Mouse (Mus musculus): ENCODE results near the gene Synj2. TPM values are rescaled to one million over a fixed set of nuclear protein-coding genes. Genes with fewer than 3 reads are reported as not detected.

The Synj2 gene
- polyA plus RNA-seq, 1 experiment from 2014 or later = 0.81 TPM

DNA sequence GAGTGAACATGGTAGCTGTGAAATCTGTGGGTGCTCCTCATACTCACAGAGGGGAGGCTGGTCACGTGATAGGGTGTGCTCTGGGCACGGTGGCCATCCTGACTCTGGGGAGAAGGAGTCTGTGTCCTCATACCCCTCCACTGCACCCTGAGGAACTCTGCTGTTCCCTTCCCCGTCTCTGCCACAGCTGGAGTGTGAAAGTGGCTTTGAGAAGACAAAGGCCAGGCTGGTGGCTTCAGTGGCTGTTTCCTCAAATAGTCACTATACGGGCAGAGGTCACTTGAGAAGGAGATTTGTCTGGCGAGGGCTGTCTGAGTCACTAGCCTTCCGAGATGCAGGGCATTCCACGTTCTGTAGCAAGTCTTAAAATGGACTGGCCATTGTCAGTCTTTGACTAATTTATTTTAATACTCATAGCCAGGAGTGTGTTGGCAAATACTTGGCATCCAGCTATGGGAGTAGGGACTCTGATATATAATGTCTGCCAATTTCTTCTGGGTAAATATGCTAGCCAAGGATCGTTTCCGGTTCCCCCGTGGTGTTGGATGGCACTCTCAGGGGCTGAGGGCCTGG, 37.5 kb downstream of the Synj2 start:
- Histone ChIP-seq H3K4me1 (peaks cover 21% of the 10 kb centered on the region), H3K4me2 (replicated peaks) (no peak overlapping the region), H3K36me3 (no peaks in the 10 kb centered on the region), H3K27ac (replicated peaks) (no peak overlapping the region), H3K4me3 (no peak overlapping the region), H3K9ac (replicated peaks) (no peak overlapping the region), H3K27me3 (no peaks in the 10 kb centered on the region), H3K9me3 (no peaks in the 10 kb centered on the region)
- 73% methylated on average over 10 of the region's 10 CpGs for WGBS
- no peak for ATAC-seq (replicated peaks)

DNA sequence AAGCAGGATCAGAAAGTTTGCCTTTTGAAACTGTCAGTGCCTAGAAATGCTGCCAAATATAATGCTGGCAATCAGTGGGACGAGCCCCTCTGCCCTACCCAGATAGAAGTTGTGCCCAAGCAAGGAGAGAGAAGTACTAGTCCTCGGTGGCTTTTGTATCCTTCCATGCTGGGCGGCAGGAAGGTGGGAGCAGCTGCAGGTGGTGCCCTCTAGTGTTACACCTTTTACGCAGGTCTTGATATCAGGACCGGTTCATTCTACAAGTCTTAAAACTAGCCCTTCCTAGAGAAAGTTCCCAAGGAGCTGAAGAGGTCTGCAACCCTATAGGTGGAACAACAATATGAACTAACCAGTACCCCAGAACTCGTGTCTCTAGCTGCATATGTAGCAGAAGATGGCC, 39.8 kb downstream of the Synj2 start:
- no peak for ATAC-seq (replicated peaks)
- Histone ChIP-seq H3K4me1 (peaks cover 15% of the 10 kb centered on the region), H3K9ac (replicated peaks) (no peak overlapping the region), H3K4me2 (replicated peaks) (no peak overlapping the region), H3K36me3 (no peaks in the 10 kb centered on the region), H3K27me3 (no peaks in the 10 kb centered on the region), H3K4me3 (no peak overlapping the region), H3K9me3 (no peaks in the 10 kb centered on the region), H3K27ac (replicated peaks) (no peak overlapping the region)
- 32% methylated on average over 6 of the region's 6 CpGs for WGBS

DNA sequence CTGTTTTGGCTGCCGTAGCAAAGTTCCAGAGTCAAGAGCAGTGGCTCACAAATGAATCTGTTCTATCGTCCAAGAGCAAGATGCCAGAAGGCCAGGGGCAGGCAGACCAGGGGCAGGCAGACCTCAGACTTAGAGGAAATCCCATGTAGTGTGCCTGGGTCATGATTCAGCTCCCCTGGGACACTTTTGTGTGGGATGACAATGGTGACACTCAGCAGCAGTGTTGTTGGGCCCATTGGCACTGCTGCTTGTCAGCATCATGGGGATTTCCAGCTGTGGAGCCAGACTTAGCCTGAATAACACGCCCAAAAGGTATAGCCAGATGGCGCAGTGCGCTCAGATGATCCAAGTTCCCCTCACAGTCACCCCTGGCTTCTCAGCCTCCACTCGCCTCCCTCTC, 42.1 kb downstream of the Synj2 start:
- H3K9me3 ChIP-seq = no peaks in the 10 kb centered on the region
- no peaks in the 10 kb centered on the region for H3K27me3 ChIP-seq
- no peaks in the 10 kb centered on the region for H3K36me3 ChIP-seq
- 78% methylated on average over 6 of the region's 6 CpGs for WGBS
- no peak overlapping the region for H3K9ac ChIP-seq (replicated peaks)
- H3K4me3 ChIP-seq = no peak overlapping the region
- no peak for ATAC-seq (replicated peaks)
- no peak overlapping the region for H3K4me2 ChIP-seq (replicated peaks)
- no peak overlapping the region for H3K27ac ChIP-seq (replicated peaks)
- no peaks in the 10 kb centered on the region for H3K4me1 ChIP-seq

DNA sequence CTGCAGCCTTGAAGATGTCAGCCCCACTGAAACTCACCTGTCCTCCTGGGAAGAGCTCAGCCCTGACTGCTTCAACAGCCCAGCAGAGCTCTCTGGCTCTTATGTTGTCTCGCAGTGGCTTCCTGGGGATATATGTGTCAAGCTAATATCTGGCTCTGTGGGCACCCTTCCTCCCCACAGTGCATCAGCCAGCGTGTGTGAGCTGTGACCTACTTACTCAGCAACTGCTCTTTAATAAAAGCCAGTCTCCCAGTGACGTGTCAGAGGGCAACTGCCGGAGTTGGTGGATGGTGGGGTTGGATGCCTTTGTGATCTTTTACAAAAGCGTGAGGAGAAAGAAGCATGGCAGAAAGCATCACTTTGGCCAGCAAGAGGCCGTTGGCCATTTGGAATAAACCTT, 42.8 kb downstream of the Synj2 start:
- no peak for ATAC-seq (replicated peaks)
- Histone ChIP-seq H3K4me2 (replicated peaks) (no peak overlapping the region), H3K27ac (replicated peaks) (no peak overlapping the region), H3K27me3 (no peaks in the 10 kb centered on the region), H3K4me3 (no peak overlapping the region), H3K36me3 (no peaks in the 10 kb centered on the region), H3K4me1 (no peaks in the 10 kb centered on the region), H3K9ac (replicated peaks) (no peak overlapping the region), H3K9me3 (no peaks in the 10 kb centered on the region)
- 73% methylated on average over 6 of the region's 6 CpGs for WGBS

DNA sequence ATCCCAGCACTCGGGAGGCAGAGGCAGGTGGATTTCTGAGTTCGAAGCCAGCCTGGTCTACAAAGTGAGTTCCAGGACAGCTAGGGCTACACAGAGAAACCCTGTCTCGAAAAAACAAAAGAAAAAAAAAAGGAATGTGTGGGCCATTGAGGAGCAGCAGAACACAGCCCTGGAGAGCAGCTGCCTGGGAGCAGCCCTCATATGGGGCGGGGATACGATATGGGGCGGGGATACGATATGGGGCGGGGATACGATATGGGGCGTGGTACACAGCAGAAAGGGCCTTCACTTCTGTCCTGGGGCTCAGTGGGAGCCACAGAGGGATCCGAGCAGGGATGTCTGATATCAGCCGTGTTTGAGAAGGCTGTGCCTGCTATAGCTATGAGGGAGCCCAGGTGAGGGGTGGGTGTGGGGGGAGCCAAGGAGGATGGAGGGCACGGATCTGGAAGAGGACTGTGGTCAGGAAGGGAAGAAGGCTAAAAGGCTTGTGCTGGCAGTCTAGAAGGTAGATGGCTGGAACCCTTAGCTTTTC, 43.7 kb downstream of the Synj2 start:
- no peak for ATAC-seq (replicated peaks)
- Histone ChIP-seq H3K9me3 (no peaks in the 10 kb centered on the region), H3K27ac (replicated peaks) (no peak overlapping the region), H3K4me1 (no peaks in the 10 kb centered on the region), H3K4me2 (replicated peaks) (no peak overlapping the region), H3K9ac (replicated peaks) (no peak overlapping the region), H3K4me3 (no peak overlapping the region), H3K27me3 (no peaks in the 10 kb centered on the region), H3K36me3 (no peaks in the 10 kb centered on the region)
- 76% methylated on average over 13 of the region's 13 CpGs for WGBS

DNA sequence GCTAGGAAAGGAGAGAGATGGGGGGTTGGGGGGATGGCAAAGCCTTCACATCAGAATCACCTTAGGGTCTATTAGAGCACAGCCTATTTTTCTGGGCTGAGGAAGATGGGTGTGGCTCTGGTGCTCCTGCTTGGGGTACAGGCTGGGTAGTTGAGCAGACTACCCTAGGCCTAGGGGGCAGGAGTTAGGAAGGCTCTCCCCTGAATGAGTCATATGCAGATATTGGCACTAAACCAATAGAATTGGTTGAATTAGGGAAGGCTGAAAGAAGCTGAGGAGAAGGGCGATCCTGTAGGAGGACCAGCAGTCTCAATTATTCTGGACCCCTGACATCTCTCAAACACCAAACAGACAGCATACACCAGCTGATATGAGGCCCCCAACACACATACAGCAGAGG, 44.2 kb downstream of the Synj2 start:
- no peaks in the 10 kb centered on the region for H3K27me3 ChIP-seq
- no peak for ATAC-seq (replicated peaks)
- H3K4me3 ChIP-seq = no peak overlapping the region
- H3K9me3 ChIP-seq = no peaks in the 10 kb centered on the region
- no peaks in the 10 kb centered on the region for H3K36me3 ChIP-seq
- H3K4me2 ChIP-seq (replicated peaks) = no peak overlapping the region
- WGBS = 95% methylated on average over 1 of the region's 1 CpGs
- no peaks in the 10 kb centered on the region for H3K4me1 ChIP-seq
- H3K27ac ChIP-seq (replicated peaks) = no peak overlapping the region
- H3K9ac ChIP-seq (replicated peaks) = no peak overlapping the region

DNA sequence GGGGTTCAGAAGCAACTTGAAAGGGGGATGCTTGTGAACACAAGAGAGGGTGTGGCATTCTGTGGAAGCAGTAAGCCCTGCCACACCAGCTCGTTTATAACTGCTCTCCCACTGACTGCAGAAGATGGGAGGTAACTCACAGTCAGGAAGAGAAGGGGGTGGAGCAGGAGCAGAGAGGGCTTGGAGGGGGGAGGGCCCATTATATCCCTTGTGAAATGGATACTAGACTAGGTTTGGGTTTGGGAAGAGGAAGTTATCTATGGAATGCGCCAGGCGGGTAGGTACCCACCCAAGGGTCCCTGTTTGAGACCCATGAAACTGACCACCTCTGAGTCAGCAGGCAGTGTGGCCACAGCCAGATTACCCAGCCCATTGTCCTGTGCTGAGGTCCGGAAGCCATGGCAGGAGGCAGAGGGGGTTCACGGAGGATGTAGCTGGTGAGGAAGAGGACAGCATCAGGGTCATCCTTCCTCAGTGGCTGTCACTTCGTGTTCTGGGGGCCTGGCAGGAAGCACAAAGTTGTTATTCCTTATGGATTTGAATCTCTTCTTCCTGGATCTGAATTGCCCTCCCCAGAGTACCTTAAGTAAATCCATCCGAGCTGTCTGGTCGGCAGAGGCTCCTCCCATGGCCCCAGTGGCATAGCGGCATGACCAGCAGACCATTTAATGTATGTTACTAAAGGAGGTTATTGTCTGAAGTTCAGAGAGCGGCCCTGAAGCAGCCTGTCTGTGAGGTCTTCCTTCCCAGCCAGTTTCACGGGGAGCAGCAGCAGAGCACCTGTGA, 46.4 kb downstream of the Synj2 start:
- Histone ChIP-seq H3K4me2 (replicated peaks) (no peak overlapping the region), H3K4me1 (no peaks in the 10 kb centered on the region), H3K9me3 (no peaks in the 10 kb centered on the region), H3K4me3 (no peak overlapping the region), H3K36me3 (no peaks in the 10 kb centered on the region), H3K9ac (replicated peaks) (no peak overlapping the region), H3K27ac (replicated peaks) (no peak overlapping the region), H3K27me3 (no peaks in the 10 kb centered on the region)
- WGBS = 53% methylated on average over 11 of the region's 11 CpGs
- no peak for ATAC-seq (replicated peaks)

DNA sequence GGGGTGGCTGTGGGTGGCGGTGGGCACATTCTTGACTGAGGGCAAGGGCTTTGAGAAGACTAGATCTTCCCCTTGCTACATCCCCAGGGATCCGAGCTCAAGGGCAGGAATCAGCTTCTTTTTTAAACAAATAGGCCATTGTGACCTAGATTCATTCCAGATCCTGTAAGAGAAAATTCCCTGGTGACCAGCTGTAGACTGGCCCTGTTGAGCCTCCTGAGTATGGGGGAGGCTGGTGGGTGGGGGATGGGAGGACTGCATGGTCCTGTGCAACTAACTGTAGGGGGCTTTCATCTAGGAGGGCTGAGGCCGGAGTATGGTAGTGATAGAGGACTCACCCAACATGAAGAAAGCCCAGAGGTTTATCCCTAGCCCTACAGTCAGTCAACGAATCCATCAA, 47.0 kb downstream of the Synj2 start:
- H3K27me3 ChIP-seq = no peaks in the 10 kb centered on the region
- no peaks in the 10 kb centered on the region for H3K9me3 ChIP-seq
- H3K4me3 ChIP-seq = no peak overlapping the region
- no peak overlapping the region for H3K4me2 ChIP-seq (replicated peaks)
- WGBS = 69% methylated on average over 4 of the region's 4 CpGs
- no peaks in the 10 kb centered on the region for H3K4me1 ChIP-seq
- no peak overlapping the region for H3K9ac ChIP-seq (replicated peaks)
- no peaks in the 10 kb centered on the region for H3K36me3 ChIP-seq
- H3K27ac ChIP-seq (replicated peaks) = no peak overlapping the region
- no peak for ATAC-seq (replicated peaks)

DNA sequence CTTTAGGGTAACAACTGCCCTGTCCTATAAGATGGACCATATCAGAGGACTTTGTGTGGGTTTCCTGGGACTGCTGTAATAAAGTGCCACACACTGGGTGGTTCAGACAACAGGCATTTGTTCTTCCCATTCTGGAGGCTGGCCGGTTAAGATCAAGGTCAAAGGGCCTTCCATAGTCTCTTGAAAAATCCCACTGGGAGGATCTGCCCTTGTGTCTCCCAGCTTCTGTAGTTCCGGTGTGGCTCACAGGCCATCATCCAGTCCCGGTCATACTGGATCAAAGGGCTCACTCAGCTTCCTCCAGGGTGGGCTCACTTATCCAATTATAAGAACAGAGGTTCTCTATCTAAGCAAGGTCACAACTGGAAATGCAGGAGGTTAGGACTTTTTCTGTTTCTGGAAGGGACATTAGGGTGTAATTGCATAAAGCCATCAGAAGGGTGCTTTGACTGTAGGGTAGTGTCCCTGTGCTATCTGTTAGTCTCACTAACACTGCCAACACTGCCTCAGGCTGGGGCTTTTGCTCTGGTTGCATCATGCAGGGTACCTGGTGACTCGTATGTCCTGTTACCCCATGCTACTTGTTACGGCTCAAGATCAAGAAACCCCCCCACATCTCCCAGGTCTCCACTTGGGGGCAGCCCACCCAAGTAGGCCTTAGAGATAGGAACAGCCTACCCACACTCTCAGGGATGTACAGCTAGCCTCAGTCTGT, 51.9 kb downstream of the Synj2 start:
- no peaks in the 10 kb centered on the region for H3K4me1 ChIP-seq
- H3K9me3 ChIP-seq = no peaks in the 10 kb centered on the region
- H3K27me3 ChIP-seq = no peaks in the 10 kb centered on the region
- H3K9ac ChIP-seq (replicated peaks) = no peak overlapping the region
- ATAC-seq (replicated peaks) = no peak
- H3K4me3 ChIP-seq = no peak overlapping the region
- H3K27ac ChIP-seq (replicated peaks) = no peak overlapping the region
- H3K36me3 ChIP-seq = no peaks in the 10 kb centered on the region
- H3K4me2 ChIP-seq (replicated peaks) = no peak overlapping the region
- WGBS = 83% methylated on average over 5 of the region's 5 CpGs

DNA sequence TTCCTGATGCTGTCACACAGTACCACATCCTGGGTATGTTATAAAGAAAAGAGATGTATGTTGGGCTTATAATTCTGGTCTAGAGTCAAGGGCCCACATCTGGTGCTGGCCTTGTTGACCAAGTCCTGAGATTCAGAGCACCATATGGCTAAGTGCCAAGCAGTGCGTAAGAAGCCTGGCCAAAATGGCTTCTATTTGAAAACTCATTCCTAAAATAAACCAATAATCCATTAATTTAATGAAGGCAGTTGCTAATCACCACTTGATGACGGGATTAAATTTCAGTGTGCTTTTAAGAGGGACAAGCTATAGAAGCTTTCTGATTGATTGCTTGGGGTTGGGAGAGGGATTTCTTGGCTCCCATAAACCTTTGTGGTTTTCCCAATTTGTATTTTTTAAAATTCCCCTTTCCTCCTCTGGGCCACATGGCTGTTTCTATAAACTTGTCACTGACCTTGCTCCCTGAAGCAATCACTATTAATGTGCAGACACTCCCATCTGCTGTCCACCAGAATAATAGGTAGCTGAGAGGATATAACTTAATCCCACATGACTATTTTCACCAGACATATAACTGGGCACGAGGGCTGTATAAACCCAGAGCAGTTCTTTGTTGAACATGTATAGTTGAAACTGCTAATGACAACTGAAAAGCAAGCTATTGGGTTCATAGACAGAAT, 52.6 kb downstream of the Synj2 start:
- no peaks in the 10 kb centered on the region for H3K4me1 ChIP-seq
- 66% methylated on average over 3 of the region's 3 CpGs for WGBS
- no peak overlapping the region for H3K4me3 ChIP-seq
- H3K36me3 ChIP-seq = no peaks in the 10 kb centered on the region
- no peak overlapping the region for H3K4me2 ChIP-seq (replicated peaks)
- no peaks in the 10 kb centered on the region for H3K9me3 ChIP-seq
- no peak overlapping the region for H3K27ac ChIP-seq (replicated peaks)
- no peaks in the 10 kb centered on the region for H3K27me3 ChIP-seq
- no peak overlapping the region for H3K9ac ChIP-seq (replicated peaks)
- ATAC-seq (replicated peaks) = no peak

DNA sequence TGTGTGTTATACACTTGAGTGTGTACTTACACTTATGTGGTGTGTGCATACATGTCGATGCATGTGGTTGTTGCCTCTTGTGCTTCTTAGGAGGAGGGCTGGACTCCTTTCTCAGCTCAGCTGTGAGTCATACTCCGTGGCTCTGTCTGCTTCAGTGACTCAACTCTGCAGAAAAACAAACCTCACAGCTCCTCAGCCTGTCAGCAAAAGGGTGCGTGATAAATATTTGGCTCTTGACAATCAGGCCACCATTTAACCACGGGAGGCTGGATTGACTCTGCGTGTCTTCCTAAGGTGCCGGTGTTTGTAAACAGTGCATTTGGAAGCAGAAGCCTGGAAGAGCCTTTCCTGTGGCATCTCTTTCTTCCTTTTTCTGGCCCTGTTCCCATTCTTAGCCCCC, 53.5 kb downstream of the Synj2 start:
- no peaks in the 10 kb centered on the region for H3K9me3 ChIP-seq
- no peak for ATAC-seq (replicated peaks)
- H3K4me2 ChIP-seq (replicated peaks) = no peak overlapping the region
- no peaks in the 10 kb centered on the region for H3K36me3 ChIP-seq
- no peak overlapping the region for H3K27ac ChIP-seq (replicated peaks)
- no peaks in the 10 kb centered on the region for H3K4me1 ChIP-seq
- no peak overlapping the region for H3K9ac ChIP-seq (replicated peaks)
- H3K4me3 ChIP-seq = no peak overlapping the region
- H3K27me3 ChIP-seq = no peaks in the 10 kb centered on the region
- 73% methylated on average over 6 of the region's 6 CpGs for WGBS

DNA sequence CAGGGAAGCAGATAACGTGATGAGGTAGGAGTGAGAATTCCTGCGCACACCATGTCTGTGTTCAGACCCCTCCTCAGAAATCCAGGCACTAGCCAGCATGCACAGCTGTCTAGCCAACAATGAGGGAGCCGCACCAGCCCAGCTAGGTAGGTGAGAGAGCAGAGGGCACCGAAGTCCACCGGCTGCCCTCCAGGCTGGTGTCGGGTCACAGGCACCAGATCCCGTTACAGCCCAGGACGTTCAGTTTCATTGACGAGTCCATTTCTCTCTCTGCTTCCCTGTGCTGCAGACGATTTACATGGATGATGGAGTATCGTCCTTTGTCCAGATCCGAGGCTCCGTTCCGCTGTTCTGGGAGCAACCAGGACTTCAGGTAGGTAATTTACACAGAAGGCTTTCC, 55.5 kb downstream of the Synj2 start:
- no peak overlapping the region for H3K4me3 ChIP-seq
- H3K36me3 ChIP-seq = no peaks in the 10 kb centered on the region
- H3K4me2 ChIP-seq (replicated peaks) = no peak overlapping the region
- H3K4me1 ChIP-seq = no peaks in the 10 kb centered on the region
- no peak overlapping the region for H3K27ac ChIP-seq (replicated peaks)
- no peaks in the 10 kb centered on the region for H3K9me3 ChIP-seq
- H3K9ac ChIP-seq (replicated peaks) = no peak overlapping the region
- WGBS = 88% methylated on average over 14 of the region's 14 CpGs
- no peak for ATAC-seq (replicated peaks)
- no peaks in the 10 kb centered on the region for H3K27me3 ChIP-seq

Measured in forebrain, embryonic 15.5 days (tissue).